Mouse (Mus musculus) ES-E14 (cell line): ENCODE measurements around the gene Get4.

Source experiments
- CHD2 ChIP-seq: IDR thresholded peaks from 2 replicates; pipeline ENCODE4 v1.6.1; 2014; ENCODE audit warnings: mild to moderate bottlenecking, low read depth, low read length, inconsistent platforms
- HCFC1 ChIP-seq: IDR thresholded peaks from 2 replicates; pipeline ENCODE4 v1.6.1; 2012; ENCODE audit warnings: low read length, inconsistent platforms, borderline replicate concordance; ENCODE audit not compliant: insufficient read depth
- ZC3H11A ChIP-seq: IDR thresholded peaks from 2 replicates; pipeline ENCODE4 v1.6.1; 2012; ENCODE audit warnings: low read depth, mild to moderate bottlenecking, inconsistent platforms, low read length, borderline replicate concordance
- ZNF384 ChIP-seq: IDR thresholded peaks from 2 replicates; pipeline ENCODE4 v1.6.1; 2012; ENCODE audit warnings: low read depth, low read length, inconsistent platforms

GRCm38 (mm10) chr5:139297092-139297491 lies 45.0 kb downstream of the Get4 start:
- TF ChIP-seq ZC3H11A: no peak
- TF ChIP-seq CHD2: no peak
- no peak for TF ChIP-seq ZNF384
- no peak for TF ChIP-seq HCFC1
